Mouse (Mus musculus) kidney, embryonic 16.5 days (tissue): ENCODE results near the gene Il23r. TPM values are rescaled to one million over a fixed set of nuclear protein-coding genes. Genes with fewer than 3 reads are reported as not detected.

ENCODE experiments used
- polyA plus RNA-seq: library from polyadenylated mRNA; unstranded; fragments of >200 nt; fragmentation: Nextera tagmentation; extraction: Ambion mirVana; gene quantifications from 2 replicates; pipeline ENCODE4 v1.2.1, GENCODE M21; 2015

Il23r gene
- polyA plus RNA-seq, 1 experiment from 2014 or later = not detected

Other genes with a start within 250 kb of the Il23r start
- 0.05 and 0.08 TPM in 2 replicates for gene Il12rb2, start 115.7 kb downstream of the Il23r start, polyA plus RNA-seq
- gene Tacstd2, start 43.9 kb upstream of the Il23r start, polyA plus RNA-seq = 73.5 and 75.3 TPM in 2 replicates